In the genomic region with DNA sequence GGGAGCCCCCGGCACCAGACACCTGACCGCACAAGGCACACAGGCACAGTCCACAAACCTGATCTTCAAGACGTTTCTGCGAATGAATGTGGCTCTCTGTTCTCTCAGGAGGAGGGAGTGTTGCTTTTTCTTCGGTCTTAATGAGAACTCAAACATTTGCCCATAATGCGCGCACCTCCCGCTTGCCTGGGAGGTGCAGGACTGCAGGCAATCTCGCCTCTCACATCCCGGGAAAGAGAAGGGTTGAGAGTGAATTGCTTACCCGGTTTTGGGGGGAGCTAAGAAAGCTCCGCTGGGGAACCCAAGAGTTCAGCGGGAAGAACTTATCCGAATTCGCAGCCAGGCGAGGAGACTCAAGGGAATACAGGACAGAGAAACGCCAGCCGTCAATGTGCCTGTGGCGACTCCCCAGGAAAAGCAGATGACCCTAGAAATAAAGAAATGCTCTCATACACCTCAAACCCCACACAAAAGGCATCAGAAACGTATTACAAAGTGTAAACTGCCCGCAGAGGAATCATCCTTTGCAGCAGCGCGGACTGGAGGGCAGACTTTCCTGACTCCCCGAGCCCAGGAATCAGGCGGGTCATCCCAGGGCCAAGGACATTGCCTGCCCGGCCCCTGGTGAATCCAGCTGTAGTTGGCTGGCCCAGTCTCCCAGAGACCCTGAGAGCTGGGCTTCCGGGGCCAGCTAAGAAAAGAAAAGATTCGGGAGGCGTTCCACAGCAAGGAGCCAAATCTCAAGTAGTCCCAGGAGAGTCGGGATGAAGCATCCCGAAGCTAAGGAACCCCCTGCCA, we compare ENCODE assay signal across 9 mouse cellular contexts. TPM values are rescaled to one million over a fixed set of nuclear protein-coding genes. Genes with fewer than 3 reads are reported as not detected.
DNase-seq lines count a peak whose midpoint lies in the region; ATAC-seq lines count a peak whose summit lies in the region.
"Had no signal": no experiment of that assay in that cellular context is flagged by ENCODE, and none has a peak within 500 bp of the region (broad histone marks: within the 10 kb centered on the region; RNA-seq: fewer than 3 reads in every experiment).

No protein-coding gene starts in this region.

- no peaks in the 10 kb centered on the region for H3K4me1 ChIP-seq in heart, embryonic 14.5 days (ENCODE audit: control insufficient read depth in 2 of 2, insufficient read depth in 2 of 2, low read length in 2 of 2)
- H3K4me1 ChIP-seq in hindbrain, embryonic 15.5 days (replicated peaks) = peaks cover 14% of the 10 kb centered on the region
- peaks cover 2% of the 10 kb centered on the region; the same call in 1 of the 2 replicates for H3K4me1 ChIP-seq in midbrain, embryonic 16.5 days (ENCODE audit: control insufficient read depth, insufficient read depth, low read length)

- DNase-seq in heart, adult 18-20 months = no peak
- DNase-seq in embryo, embryonic 11 days = peak; percentile 43
- DNase-seq in thymus, postnatal 25 days = no peak
- no peak for DNase-seq in left cerebral cortex, postnatal 10 days (ENCODE audit: extremely low spot score in 1 of 2, low spot score in 2 of 2)
- no peak for DNase-seq in adipocyte (ENCODE audit: low spot score)

- H3K4me3 ChIP-seq in heart, embryonic 14.5 days (ENCODE audit: control insufficient read depth in 1 of 2, insufficient read depth in 1 of 2, low read depth in 1 of 2, low read length in 2 of 2) = peak overlapping the region; percentile 59 to 60
- peak overlapping the region; percentile 58 for H3K4me3 ChIP-seq in hindbrain, embryonic 15.5 days
- peak overlapping the region; percentile 63 for H3K4me3 ChIP-seq in midbrain, embryonic 16.5 days (ENCODE audit: low read depth, low read length)

- no peak overlapping the region for H3K27ac ChIP-seq in heart, embryonic 14.5 days (replicated peaks in 1 of 2; ENCODE audit: control insufficient read depth in 1 of 2, insufficient read depth in 1 of 2, low read depth in 2 of 2, low read length in 2 of 2)
- no peak overlapping the region for H3K27ac ChIP-seq in hindbrain, embryonic 15.5 days (replicated peaks)
- no peak overlapping the region for H3K27ac ChIP-seq in midbrain, embryonic 16.5 days (ENCODE audit: low read length)

- intact Hi-C loops in left cerebral cortex, postnatal 10 days (cut with DNase I) = loop anchor here (10.0 kb wide), 1 partner anchor 100 kb away; no protein-coding TSS in a partner anchor

- no peaks in the 10 kb centered on the region for H3K9me3 ChIP-seq in heart, embryonic 14.5 days (ENCODE audit: control insufficient read depth, low read length)
- no peaks in the 10 kb centered on the region for H3K9me3 ChIP-seq in hindbrain, embryonic 15.5 days
- H3K9me3 ChIP-seq in midbrain, embryonic 16.5 days (replicated peaks; ENCODE audit: control insufficient read depth, low read length, poor library complexity, severe bottlenecking) = no peaks in the 10 kb centered on the region

- H3K36me3 ChIP-seq in heart, embryonic 14.5 days (ENCODE audit: control insufficient read depth, insufficient read depth, low read length) = no peaks in the 10 kb centered on the region
- H3K36me3 ChIP-seq in hindbrain, embryonic 15.5 days = no peaks in the 10 kb centered on the region
- no peaks in the 10 kb centered on the region for H3K36me3 ChIP-seq in midbrain, embryonic 16.5 days (ENCODE audit: control insufficient read depth, insufficient read depth, low read length)

- 4% methylated on average over 31 of the region's 31 CpGs for WGBS in heart, embryonic 14.5 days
- 2% methylated on average over 31 of the region's 31 CpGs for WGBS in hindbrain, embryonic 15.5 days
- 3% methylated on average over 31 of the region's 31 CpGs for WGBS in midbrain, embryonic 16.5 days

- peaks cover 39% of the 10 kb centered on the region for H3K27me3 ChIP-seq in heart, embryonic 14.5 days (ENCODE audit: control insufficient read depth, insufficient read depth, low read length)
- H3K27me3 ChIP-seq in hindbrain, embryonic 15.5 days = peaks cover 4% of the 10 kb centered on the region; the same call in 1 of the 2 replicates
- H3K27me3 ChIP-seq in midbrain, embryonic 16.5 days (ENCODE audit: control insufficient read depth, insufficient read depth, low read depth, low read length) = no peaks in the 10 kb centered on the region

- no peak for ATAC-seq in heart, embryonic 14.5 days (ENCODE audit: insufficient number of reproducible peaks, insufficient read depth, low FRiP score, low read depth)
- ATAC-seq in hindbrain, embryonic 15.5 days (ENCODE audit: low FRiP score, low read depth) = peak; percentile 61
- peak; percentile 60 for ATAC-seq in midbrain, embryonic 16.5 days

- H3K9ac ChIP-seq in heart, embryonic 14.5 days (ENCODE audit: low read length) = peak overlapping the region; percentile 58
- H3K9ac ChIP-seq in hindbrain, embryonic 15.5 days = peak overlapping the region; percentile 46
- H3K9ac ChIP-seq in midbrain, embryonic 16.5 days (ENCODE audit: low read depth, low read length) = peak overlapping the region; percentile 71

- H3K4me2 ChIP-seq in heart, embryonic 14.5 days (ENCODE audit: low read length) = peak overlapping the region; percentile 86
- peak overlapping the region; percentile 90 for H3K4me2 ChIP-seq in hindbrain, embryonic 15.5 days
- H3K4me2 ChIP-seq in midbrain, embryonic 16.5 days (ENCODE audit: low read length) = peak overlapping the region; percentile 93

RNA-seq across cellular contexts. Expression of gene Sertm1, which starts 0.6 kb away (rescaled TPM):
- 0.15 and 0.24 TPM in 2 replicates for polyA plus RNA-seq in heart, embryonic 14.5 days (2014; fragmentation: Nextera tagmentation; extraction: Ambion mirVana)
- under 1 TPM; 0.10 to 0.27 TPM for total RNA-seq in heart, adult 18-20 months (2021)
- polyA plus RNA-seq in hindbrain, embryonic 15.5 days (2015; fragmentation: Nextera tagmentation; extraction: Ambion mirVana) = 1.2 and 1.4 TPM in 2 replicates
- 1.5 and 1.9 TPM in 2 replicates for polyA plus RNA-seq in midbrain, embryonic 16.5 days (2015; fragmentation: Nextera tagmentation; extraction: Ambion mirVana)
- total RNA-seq in left cerebral cortex, postnatal 10 days (2021) = 10 to 100 TPM; 32.1 to 36.4 TPM
- total RNA-seq: common myeloid progenitor, adult 5-6 weeks had no signal
